Mouse (Mus musculus): Measurements from ENCODE around the gene Rnf222. TPM values are rescaled to one million over a fixed set of nuclear protein-coding genes. Genes with fewer than 3 reads are reported as not detected.

The Rnf222 gene
- polyA plus RNA-seq, 1 experiment from 2014 or later, result 0.19 TPM

DNA sequence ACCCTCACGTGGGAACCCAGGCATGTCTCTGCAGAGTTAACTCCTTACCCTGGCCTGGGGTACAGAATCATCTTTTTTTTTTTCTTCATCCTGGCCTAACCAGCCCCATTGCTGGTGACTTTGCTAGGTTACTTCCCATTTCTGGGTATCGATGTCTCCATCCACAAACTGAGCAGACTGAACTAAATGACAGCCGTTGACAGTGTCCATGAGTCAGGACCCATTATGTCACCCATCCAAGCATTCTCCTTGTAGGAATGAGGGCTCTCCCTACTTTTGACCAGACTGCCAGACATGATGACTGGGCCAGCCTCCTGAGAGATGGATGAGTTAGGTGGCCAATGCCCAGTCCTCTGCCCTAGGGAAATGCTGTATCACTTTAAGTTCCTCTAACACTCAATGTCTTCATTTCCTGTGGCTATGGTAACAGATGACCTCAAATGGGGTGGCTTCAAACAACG lies 24.7 kb upstream of the Rnf222 start:
- no peaks in the 10 kb centered on the region for H3K4me1 ChIP-seq
- no peak for ATAC-seq (ENCODE audit: insufficient number of reproducible peaks, insufficient read depth, low FRiP score, low TSS enrichment)
- H3K27ac ChIP-seq, result no peak overlapping the region
- no peak overlapping the region for H3K9ac ChIP-seq
- H3K4me2 ChIP-seq (replicated peaks), result no peak overlapping the region
- H3K27me3 ChIP-seq, result no peaks in the 10 kb centered on the region
- WGBS, result 82% methylated on average over 4 of the region's 4 CpGs
- H3K9me3 ChIP-seq, result no peaks in the 10 kb centered on the region
- H3K4me3 ChIP-seq, result no peak overlapping the region
- H3K36me3 ChIP-seq, result no peaks in the 10 kb centered on the region

DNA sequence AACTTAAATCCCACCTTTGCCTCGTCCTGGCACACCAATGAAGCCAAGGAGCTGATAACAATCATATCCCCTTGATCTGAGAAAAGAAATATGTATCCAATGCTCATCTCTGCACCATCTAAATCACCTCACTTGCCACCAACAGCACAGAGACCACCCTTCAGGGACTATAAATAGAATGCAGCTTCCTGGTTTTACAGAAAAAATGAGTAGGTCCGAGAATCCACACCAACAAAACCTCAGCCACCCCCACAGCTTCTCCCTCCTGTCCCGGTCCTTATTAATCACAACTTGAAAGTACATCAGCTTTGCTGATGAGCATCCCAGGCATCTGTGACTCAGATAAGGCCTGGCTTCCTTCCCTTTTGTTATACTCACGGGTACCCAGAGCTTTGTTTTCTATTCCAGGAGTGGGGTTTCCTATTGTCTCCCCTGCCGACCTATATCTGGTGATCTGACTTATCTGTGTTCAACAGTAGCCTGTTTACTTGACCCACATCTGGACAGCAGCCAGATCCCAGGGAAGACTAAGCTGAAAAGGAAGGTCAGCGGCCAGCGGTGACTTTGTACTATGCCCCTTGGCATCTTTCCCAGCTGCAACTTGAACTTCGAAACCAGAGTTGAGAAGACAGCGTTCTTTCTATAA lies 23.7 kb upstream of the Rnf222 start:
- no peak for ATAC-seq (ENCODE audit: insufficient number of reproducible peaks, insufficient read depth, low FRiP score, low TSS enrichment)
- 55% methylated on average over 9 of the region's 9 CpGs for WGBS
- no peak overlapping the region for H3K4me3 ChIP-seq

DNA sequence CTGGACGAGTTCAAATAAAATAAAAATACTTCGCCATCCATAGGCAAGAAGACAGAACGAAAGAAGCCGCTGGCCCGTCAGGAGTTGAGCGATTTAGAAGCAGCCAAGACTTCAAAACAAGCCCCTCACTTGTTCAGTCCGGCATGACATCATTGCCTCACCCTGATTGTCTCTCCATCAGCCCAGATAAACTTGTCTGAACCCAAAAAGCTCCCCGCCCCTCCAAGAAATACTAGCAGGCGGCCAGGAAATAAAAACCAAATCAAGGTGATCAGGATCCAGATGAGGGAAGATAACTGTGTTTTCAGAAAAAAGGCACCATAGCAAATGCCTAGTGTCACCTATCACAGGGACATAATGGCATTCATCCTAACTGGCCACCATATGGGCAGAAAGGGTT lies 17.1 kb upstream of the Rnf222 start:
- H3K27me3 ChIP-seq, result no peaks in the 10 kb centered on the region
- 0 out of 2 replicates have a peak, but pooled peaks cover 3% of the 10 kb centered on the region for H3K4me1 ChIP-seq
- whole genome bisulfite sequencing, result 83% methylated on average over 9 of the region's 9 CpGs
- no peaks in the 10 kb centered on the region for H3K9me3 ChIP-seq
- H3K27ac ChIP-seq, result no peak overlapping the region
- ATAC-seq (ENCODE audit: insufficient number of reproducible peaks, insufficient read depth, low FRiP score, low TSS enrichment), result no peak
- H3K9ac ChIP-seq, result no peak overlapping the region
- no peak overlapping the region for H3K4me2 ChIP-seq (replicated peaks)
- H3K36me3 ChIP-seq, result no peaks in the 10 kb centered on the region
- H3K4me3 ChIP-seq, result no peak overlapping the region

More for the DNA sequence above, 23.7 kb upstream of the Rnf222 start:
- no peak overlapping the region for H3K4me2 ChIP-seq (replicated peaks)
- no peaks in the 10 kb centered on the region for H3K36me3 ChIP-seq
- no peak overlapping the region for H3K27ac ChIP-seq
- H3K9me3 ChIP-seq, result no peaks in the 10 kb centered on the region
- H3K27me3 ChIP-seq, result no peaks in the 10 kb centered on the region
- H3K4me1 ChIP-seq, result no peaks in the 10 kb centered on the region
- no peak overlapping the region for H3K9ac ChIP-seq

DNA sequence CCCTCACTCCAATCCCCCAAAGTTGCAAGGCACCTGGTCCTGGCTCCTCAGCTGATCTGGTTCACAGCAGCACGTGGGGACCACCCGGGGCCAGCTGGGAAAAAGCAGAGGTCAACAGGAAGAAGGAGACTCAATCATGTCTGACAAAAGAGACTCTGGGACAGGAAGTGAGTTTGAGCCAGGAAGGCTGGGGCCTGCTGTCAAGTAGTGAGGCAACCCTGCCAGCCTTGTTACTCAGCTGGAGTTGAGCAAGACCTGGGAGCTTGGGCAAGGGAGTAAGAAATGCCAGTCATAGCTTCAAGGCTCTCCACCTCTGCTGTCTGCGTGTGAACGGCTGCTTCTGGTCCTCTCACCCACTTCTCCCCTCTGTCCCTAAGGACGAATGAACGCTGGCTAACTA lies 16.6 kb upstream of the Rnf222 start, which contains the start of gene Ndel1:
Gene Ndel1, minus strand, starts transcription at position 111 of the 400 bp plus-strand sequence.
- Histone ChIP-seq H3K27me3 (no peaks in the 10 kb centered on the region), H3K4me3 (no peak within 1 kb of the TSS), H3K36me3 (no peaks in the 10 kb centered on the region), H3K9ac (no peak within 1 kb of the TSS), H3K4me1 (0 out of 2 replicates have a peak, but pooled peaks cover 3% of the 10 kb centered on the region), H3K4me2 (replicated peaks) (no peak within 1 kb of the TSS), H3K9me3 (no peaks in the 10 kb centered on the region), H3K27ac (no peak within 1 kb of the TSS)
- 67% methylated on average over 6 of the region's 6 CpGs for WGBS
- no peak for ATAC-seq (ENCODE audit: insufficient number of reproducible peaks, insufficient read depth, low FRiP score, low TSS enrichment)

DNA sequence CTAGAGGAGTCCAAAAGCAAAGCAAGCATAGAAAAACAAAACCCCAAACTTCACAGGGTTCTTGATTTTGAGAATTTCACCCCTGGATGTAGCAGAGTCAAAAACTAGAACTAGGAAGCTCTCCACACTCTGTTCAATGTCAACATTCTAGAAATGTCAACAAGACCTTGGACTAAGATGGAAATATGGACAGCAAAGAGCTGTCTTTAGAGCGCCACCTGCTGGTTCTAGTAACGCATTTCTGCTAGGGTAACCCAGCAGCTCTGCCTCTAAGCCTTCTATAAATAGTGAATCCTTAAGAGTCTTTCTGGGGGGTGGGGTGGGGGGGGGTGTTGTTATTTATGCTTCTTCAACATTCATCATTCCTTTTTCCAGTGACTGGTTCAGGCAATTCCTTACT lies 13.5 kb upstream of the Rnf222 start:
- H3K36me3 ChIP-seq, result no peaks in the 10 kb centered on the region
- 0% methylated on average over 2 of the region's 2 CpGs for WGBS
- no peak overlapping the region for H3K4me3 ChIP-seq
- no peak for ATAC-seq (ENCODE audit: insufficient number of reproducible peaks, insufficient read depth, low FRiP score, low TSS enrichment)
- H3K9ac ChIP-seq, result no peak overlapping the region
- no peak overlapping the region for H3K27ac ChIP-seq
- no peak overlapping the region for H3K4me2 ChIP-seq (replicated peaks)
- H3K4me1 ChIP-seq, result 0 out of 2 replicates have a peak, but pooled peaks cover 3% of the 10 kb centered on the region
- no peaks in the 10 kb centered on the region for H3K27me3 ChIP-seq
- no peaks in the 10 kb centered on the region for H3K9me3 ChIP-seq

DNA sequence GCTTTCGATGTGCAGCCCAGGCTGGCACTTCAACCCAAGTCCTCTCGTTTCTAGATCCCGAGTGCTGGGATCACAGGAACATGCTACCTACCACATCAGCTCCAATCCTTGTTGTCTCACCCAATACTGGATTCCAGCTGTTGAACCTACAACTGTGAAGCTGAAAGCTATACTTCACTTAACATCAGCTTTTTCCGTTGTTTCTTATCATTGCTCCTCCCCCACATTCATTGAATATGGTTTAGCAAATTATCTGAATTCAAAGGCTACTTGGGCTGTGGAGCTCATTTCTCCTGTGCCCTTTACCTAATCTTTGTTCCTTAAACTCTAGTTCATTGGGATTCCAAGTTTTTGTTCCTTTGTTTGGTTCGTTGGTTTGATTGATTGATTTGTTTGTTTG lies 9.5 kb upstream of the Rnf222 start:
- Histone ChIP-seq H3K27me3 (no peaks in the 10 kb centered on the region), H3K4me2 (replicated peaks) (no peak overlapping the region), H3K36me3 (no peaks in the 10 kb centered on the region), H3K4me1 (no peaks in the 10 kb centered on the region), H3K4me3 (no peak overlapping the region), H3K27ac (no peak overlapping the region), H3K9ac (no peak overlapping the region), H3K9me3 (no peaks in the 10 kb centered on the region)
- WGBS, result 84% methylated on average over 5 of the region's 5 CpGs
- ATAC-seq (ENCODE audit: insufficient number of reproducible peaks, insufficient read depth, low FRiP score, low TSS enrichment), result no peak

DNA sequence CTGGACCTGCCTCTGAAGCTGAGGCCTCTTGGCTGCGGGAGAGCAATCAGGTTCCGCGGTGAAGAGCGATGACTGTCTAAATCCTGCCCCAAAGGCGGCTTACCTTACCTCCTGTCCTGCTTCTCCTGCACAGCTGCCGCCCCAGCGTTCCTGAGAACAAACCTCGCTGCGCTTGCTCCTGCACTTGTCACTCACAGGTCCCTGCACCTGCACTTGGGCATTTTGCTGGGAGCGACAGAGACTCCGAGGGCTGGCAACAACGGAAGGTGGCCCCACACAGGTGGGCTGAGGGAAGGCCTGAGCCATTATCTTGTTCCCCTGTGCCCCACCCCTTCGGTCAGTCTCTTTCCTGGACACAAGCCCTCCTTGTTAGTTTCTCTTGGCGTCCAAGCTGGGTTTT lies 6.2 kb upstream of the Rnf222 start:
- ATAC-seq (ENCODE audit: insufficient number of reproducible peaks, insufficient read depth, low FRiP score, low TSS enrichment), result no peak
- Histone ChIP-seq H3K36me3 (no peaks in the 10 kb centered on the region), H3K27ac (no peak overlapping the region), H3K9me3 (no peaks in the 10 kb centered on the region), H3K4me2 (replicated peaks) (no peak overlapping the region), H3K4me1 (no peaks in the 10 kb centered on the region), H3K4me3 (no peak overlapping the region), H3K27me3 (no peaks in the 10 kb centered on the region), H3K9ac (no peak overlapping the region)
- WGBS, result 14% methylated on average over 14 of the region's 14 CpGs

DNA sequence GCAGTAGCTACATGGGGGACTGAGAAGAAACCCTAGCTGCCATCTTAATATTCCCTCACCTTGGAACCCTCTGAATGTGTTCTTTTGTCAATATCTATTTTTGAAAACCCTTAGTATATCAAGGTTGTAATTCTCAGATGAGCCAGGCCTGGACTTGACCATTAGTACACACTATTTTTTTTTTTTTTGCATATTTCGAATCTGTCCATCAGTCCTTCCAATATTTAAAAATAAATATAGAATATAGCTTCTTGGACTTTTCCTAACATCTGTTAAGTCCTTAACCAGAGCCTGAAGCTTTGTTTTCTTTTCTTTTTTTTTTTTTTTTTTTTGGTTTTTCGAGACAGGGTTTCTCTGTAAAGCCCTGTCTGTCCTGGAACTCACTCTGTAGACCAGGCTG lies 4.5 kb upstream of the Rnf222 start:
- H3K9ac ChIP-seq, result no peak overlapping the region
- no peak for ATAC-seq (ENCODE audit: insufficient number of reproducible peaks, insufficient read depth, low FRiP score, low TSS enrichment)
- no peaks in the 10 kb centered on the region for H3K9me3 ChIP-seq
- no peak overlapping the region for H3K4me3 ChIP-seq
- H3K36me3 ChIP-seq, result no peaks in the 10 kb centered on the region
- H3K4me1 ChIP-seq, result no peaks in the 10 kb centered on the region
- 75% methylated on average over 2 of the region's 2 CpGs for WGBS
- no peaks in the 10 kb centered on the region for H3K27me3 ChIP-seq
- H3K27ac ChIP-seq, result no peak overlapping the region
- H3K4me2 ChIP-seq (replicated peaks), result no peak overlapping the region

DNA sequence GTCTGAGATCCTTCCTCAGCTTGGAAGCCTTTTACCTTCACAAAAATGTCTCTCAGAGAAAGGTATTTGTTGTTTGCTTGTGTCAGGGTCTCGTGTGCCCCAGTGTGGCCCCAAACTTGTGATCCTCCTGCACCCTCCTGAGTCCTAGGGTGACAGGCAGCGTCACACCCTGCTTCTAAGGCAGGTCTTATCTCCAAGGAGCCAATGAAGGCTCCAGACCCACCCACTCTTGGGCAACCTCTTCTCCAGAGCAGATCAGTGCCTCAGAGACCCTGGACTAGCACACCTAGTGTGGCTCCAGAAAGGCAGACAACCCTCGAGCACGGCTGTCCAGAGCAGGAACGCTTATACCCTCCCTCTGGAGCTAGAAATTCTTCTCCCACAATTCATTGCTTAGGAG lies 4.0 kb upstream of the Rnf222 start:
- H3K27me3 ChIP-seq, result no peaks in the 10 kb centered on the region
- H3K4me1 ChIP-seq, result no peaks in the 10 kb centered on the region
- 72% methylated on average over 5 of the region's 5 CpGs for WGBS
- no peaks in the 10 kb centered on the region for H3K9me3 ChIP-seq
- H3K27ac ChIP-seq, result no peak overlapping the region
- no peak overlapping the region for H3K4me3 ChIP-seq
- no peak overlapping the region for H3K4me2 ChIP-seq (replicated peaks)
- H3K36me3 ChIP-seq, result no peaks in the 10 kb centered on the region
- no peak overlapping the region for H3K9ac ChIP-seq
- no peak for ATAC-seq (ENCODE audit: insufficient number of reproducible peaks, insufficient read depth, low FRiP score, low TSS enrichment)

DNA sequence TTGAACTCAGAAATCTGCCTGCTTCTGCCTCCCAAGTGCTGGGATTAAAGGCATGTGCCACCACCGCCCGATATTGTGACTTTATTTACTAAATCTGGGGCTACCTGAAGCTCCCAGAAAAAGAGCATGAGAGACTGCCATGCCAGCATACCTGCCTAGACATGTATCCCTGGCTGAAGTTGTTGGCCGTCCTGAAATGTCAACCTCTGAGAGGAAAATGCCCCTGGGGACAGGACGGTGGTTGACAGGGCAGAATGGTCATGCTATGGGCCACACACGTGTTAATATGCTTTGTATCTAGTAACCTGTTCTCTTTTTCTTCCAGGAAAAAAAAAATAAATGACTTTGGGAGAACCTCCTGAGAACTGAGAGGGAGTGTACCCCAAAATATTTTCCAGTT lies 2.3 kb upstream of the Rnf222 start:
- 66% methylated on average over 5 of the region's 5 CpGs for WGBS
- H3K27me3 ChIP-seq, result no peaks in the 10 kb centered on the region
- no peak for ATAC-seq (ENCODE audit: insufficient number of reproducible peaks, insufficient read depth, low FRiP score, low TSS enrichment)

DNA sequence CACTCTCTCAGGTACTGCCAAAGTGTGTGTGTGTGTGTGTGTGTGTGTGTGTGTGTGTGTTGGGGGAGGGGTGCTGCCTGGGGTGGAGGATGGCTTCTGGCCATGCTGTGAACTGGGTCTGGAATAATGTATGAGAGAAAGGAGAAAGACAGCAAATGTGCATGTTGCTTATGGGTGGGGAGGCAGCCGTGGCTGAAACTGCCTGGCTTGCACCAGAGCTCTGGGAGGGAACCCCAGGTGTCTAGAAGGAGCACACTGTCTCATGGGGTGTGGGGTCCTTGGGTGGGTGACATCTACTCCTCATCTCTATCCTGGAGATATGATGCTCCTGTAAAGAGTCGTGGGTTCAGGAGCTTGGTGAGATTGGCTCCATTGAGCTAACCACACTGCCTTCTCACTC lies 300 bp downstream of the Rnf222 start:
- H3K9ac ChIP-seq, result no peak overlapping the region
- H3K27me3 ChIP-seq, result no peaks in the 10 kb centered on the region
- ATAC-seq (ENCODE audit: insufficient number of reproducible peaks, insufficient read depth, low FRiP score, low TSS enrichment), result no peak
- no peak overlapping the region for H3K4me3 ChIP-seq
- no peaks in the 10 kb centered on the region for H3K9me3 ChIP-seq
- H3K4me1 ChIP-seq, result no peaks in the 10 kb centered on the region
- H3K27ac ChIP-seq, result no peak overlapping the region
- H3K36me3 ChIP-seq, result no peaks in the 10 kb centered on the region
- WGBS, result 72% methylated on average over 2 of the region's 2 CpGs
- H3K4me2 ChIP-seq (replicated peaks), result no peak overlapping the region

More for the DNA sequence above, 2.3 kb upstream of the Rnf222 start:
- Histone ChIP-seq H3K36me3 (no peaks in the 10 kb centered on the region), H3K4me3 (no peak overlapping the region), H3K4me1 (no peaks in the 10 kb centered on the region), H3K4me2 (replicated peaks) (no peak overlapping the region), H3K27ac (no peak overlapping the region), H3K9me3 (no peaks in the 10 kb centered on the region), H3K9ac (no peak overlapping the region)

DNA sequence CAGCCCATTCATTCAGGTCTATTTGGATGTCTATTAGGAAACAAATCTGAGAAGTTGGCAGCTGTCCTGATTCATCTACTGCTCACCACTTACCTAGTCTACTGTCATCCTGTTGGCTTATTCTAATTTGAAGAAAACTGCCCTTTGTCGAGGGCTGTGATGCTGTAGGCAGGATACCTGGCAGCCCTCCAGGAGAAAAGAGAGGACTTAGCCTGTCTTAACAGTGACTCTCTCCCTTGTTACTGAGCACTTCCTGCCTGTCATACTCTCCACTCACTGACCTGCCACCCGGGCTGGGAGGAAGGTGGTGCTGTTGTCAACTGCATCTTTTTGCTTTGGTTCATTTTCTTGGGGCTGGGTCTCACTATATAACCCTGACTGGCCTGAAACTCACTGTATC lies 2.3 kb downstream of the Rnf222 start:
- Histone ChIP-seq H3K4me1 (no peaks in the 10 kb centered on the region), H3K27me3 (no peaks in the 10 kb centered on the region), H3K4me2 (replicated peaks) (no peak overlapping the region), H3K4me3 (no peak overlapping the region), H3K9ac (no peak overlapping the region), H3K9me3 (no peaks in the 10 kb centered on the region), H3K27ac (no peak overlapping the region), H3K36me3 (no peaks in the 10 kb centered on the region)
- no peak for ATAC-seq (ENCODE audit: insufficient number of reproducible peaks, insufficient read depth, low FRiP score, low TSS enrichment)
- 54% methylated on average over 2 of the region's 2 CpGs for WGBS
